Mouse (Mus musculus): ENCODE data around the gene 4930556J24Rik.
A peak's percentile ranks its signal among the peaks of the same experiment; 100 is the strongest.
"Not testable (repeated sequence)": the region's sequence is repeated elsewhere in the genome, so short reads cannot be mapped to it uniquely, and the experiment has no call there.

4930556J24Rik gene

GRCm38 (mm10) chr11:3921281-3921850 lies 55.2 kb downstream of the 4930556J24Rik start:
- no peak for DNase-seq (ENCODE audit: low spot score)

GRCm38 (mm10) chr11:3920476-3920875 lies 56.1 kb downstream of the 4930556J24Rik start:
- no peak for DNase-seq (ENCODE audit: low spot score)

- DNase-seq (ENCODE audit: low spot score), result no peak
These were observed 57.8 kb downstream of the 4930556J24Rik start for GRCm38 (mm10) chr11:3918738-3919137.

- peak; percentile 49 for DNase-seq (ENCODE audit: low spot score)
These were observed 62.3 kb downstream of the 4930556J24Rik start, which contains the start of gene Slc35e4 for GRCm38 (mm10) chr11:3914109-3914840. Gene Slc35e4, minus strand, starts transcription at chr11:3914664.

GRCm38 (mm10) chr11:3913316-3914108 lies 63.1 kb downstream of the 4930556J24Rik start:
- DNase-seq (ENCODE audit: low spot score), result peak; percentile 89

GRCm38 (mm10) chr11:3912875-3913271 lies 63.7 kb downstream of the 4930556J24Rik start:
- DNase-seq (ENCODE audit: low spot score), result no peak

GRCm38 (mm10) chr11:3912100-3912874 lies 64.3 kb downstream of the 4930556J24Rik start:
- DNase-seq (ENCODE audit: low spot score), result no peak

- DNase-seq (ENCODE audit: low spot score), result not testable (repeated sequence)
These were observed 65.1 kb downstream of the 4930556J24Rik start for GRCm38 (mm10) chr11:3911440-3911839.

- no peak for DNase-seq (ENCODE audit: low spot score)
These were observed 65.9 kb downstream of the 4930556J24Rik start for GRCm38 (mm10) chr11:3910513-3911310.

GRCm38 (mm10) chr11:3909236-3909635 lies 67.3 kb downstream of the 4930556J24Rik start:
- no peak for DNase-seq (ENCODE audit: low spot score)

GRCm38 (mm10) chr11:3905446-3905845 lies 71.1 kb downstream of the 4930556J24Rik start:
- no peak for DNase-seq (ENCODE audit: low spot score)

- no peak for DNase-seq (ENCODE audit: low spot score)
These were observed 71.9 kb downstream of the 4930556J24Rik start for GRCm38 (mm10) chr11:3904673-3905072.

- peak; percentile 79 for DNase-seq (ENCODE audit: low spot score)
These were observed 73.5 kb downstream of the 4930556J24Rik start for GRCm38 (mm10) chr11:3903046-3903445.

GRCm38 (mm10) chr11:3902516-3902915 lies 74.1 kb downstream of the 4930556J24Rik start:
- no peak for DNase-seq (ENCODE audit: low spot score)

GRCm38 (mm10) chr11:3900296-3900695 lies 76.3 kb downstream of the 4930556J24Rik start:
- DNase-seq (ENCODE audit: low spot score), result no peak

- no peak for DNase-seq (ENCODE audit: low spot score)
These were observed 80.6 kb downstream of the 4930556J24Rik start for GRCm38 (mm10) chr11:3895933-3896332.

- DNase-seq (ENCODE audit: low spot score), result no peak
These were observed 81.1 kb downstream of the 4930556J24Rik start for GRCm38 (mm10) chr11:3895458-3895857.

- peak; percentile 90 for DNase-seq (ENCODE audit: low spot score)
These were observed 81.9 kb downstream of the 4930556J24Rik start, which contains the start of the genes 4921536K21Rik and Dusp18 for GRCm38 (mm10) chr11:3894406-3895281. Gene 4921536K21Rik, minus strand, starts transcription at chr11:3895098. Gene Dusp18, plus strand, starts transcription at chr11:3895240.

GRCm38 (mm10) chr11:3893970-3894369 lies 82.6 kb downstream of the 4930556J24Rik start:
- DNase-seq (ENCODE audit: low spot score), result no peak

Data from ovary, adult 18-20 months (tissue).